Mouse (Mus musculus) adrenal gland, postnatal 25 days (tissue): Measurements from ENCODE around the gene Ctsg. TPM values are rescaled to one million over a fixed set of nuclear protein-coding genes. Genes with fewer than 3 reads are reported as not detected.
"Not testable (repeated sequence)": the region's sequence is repeated elsewhere in the genome, so short reads cannot be mapped to it uniquely, and the experiment has no call there.

Experiments used
- DNase-seq: peaks from one replicate; pipeline ENCODE4 v3.0.0; 2021; ENCODE audit warnings: mixed read lengths
- long read RNA-seq: library from polyadenylated mRNA; stranded (forward); transcript quantifications from one replicate; pipeline ENCODE4 v2.0.0, GENCODE M21; 2021
- total RNA-seq: library from RNA; stranded (reverse); gene quantifications from 2 replicates; pipeline ENCODE4 v1.2.3, GENCODE M21; 2021

The Ctsg gene
- total RNA-seq: not detected in 2 replicates
- long read RNA-seq: 0 reads

DNA sequence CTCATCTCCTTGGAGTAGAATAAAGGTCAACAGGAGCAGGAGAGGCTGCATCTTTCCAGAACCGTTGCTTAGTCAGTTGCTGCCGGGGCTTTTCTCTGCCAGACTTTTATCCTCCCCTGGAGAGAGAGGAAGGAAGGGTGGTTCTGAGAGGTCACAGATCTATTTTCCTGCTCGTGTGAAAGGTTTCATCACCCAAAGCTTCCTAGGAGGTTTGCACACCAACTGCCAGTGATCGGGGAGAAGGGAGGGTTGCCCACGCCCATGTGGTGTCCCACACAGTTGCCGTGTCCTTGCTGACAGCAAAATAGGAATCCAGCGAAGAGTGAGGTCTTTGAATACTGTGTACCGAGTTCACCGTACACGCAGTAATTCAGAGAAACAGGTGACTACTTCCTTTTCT is at the start of gene Ctsg:
Gene Ctsg (minus strand): TSS at position 189 of the 400 bp plus-strand sequence.
- no peak for DNase-seq

- not testable (repeated sequence) for DNase-seq
Observed at GRCm38 (mm10) chr14:56133675-56134074, 31.3 kb upstream of the Ctsg start.

- DNase-seq: not testable (repeated sequence)
Observed at GRCm38 (mm10) chr14:56132508-56132907, 30.1 kb upstream of the Ctsg start, which contains the start of gene Gzmd. TSS of gene Gzmd (minus strand) at chr14:56132608.

- no peak for DNase-seq
Observed at GRCm38 (mm10) chr14:56128341-56128740, 26.0 kb upstream of the Ctsg start.

DNA sequence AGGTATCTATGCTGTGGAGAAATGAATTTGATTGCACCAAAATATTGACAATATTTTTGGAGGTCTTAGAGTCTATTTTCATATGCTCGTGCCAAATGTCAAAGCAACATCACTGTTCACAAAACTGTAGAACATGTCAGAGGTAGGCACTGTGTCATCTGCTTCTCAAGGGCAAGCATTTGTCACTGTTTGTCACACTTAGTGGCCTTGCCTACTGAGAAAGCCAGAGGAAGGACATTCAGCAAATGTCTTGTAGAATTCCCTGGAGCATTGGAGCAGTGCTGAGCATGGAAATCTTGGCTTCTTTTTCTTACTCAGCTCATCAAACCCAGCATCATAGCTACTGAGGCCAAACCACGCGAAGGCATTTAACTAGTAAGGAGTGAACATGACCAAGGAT is 21.1 kb upstream of the Ctsg start:
- no peak for DNase-seq

GRCm38 (mm10) chr14:56120525-56120924 is 18.2 kb upstream of the Ctsg start, which contains the start of gene Gzme:
TSS of gene Gzme (minus strand) at chr14:56120625.
- DNase-seq: no peak

DNA sequence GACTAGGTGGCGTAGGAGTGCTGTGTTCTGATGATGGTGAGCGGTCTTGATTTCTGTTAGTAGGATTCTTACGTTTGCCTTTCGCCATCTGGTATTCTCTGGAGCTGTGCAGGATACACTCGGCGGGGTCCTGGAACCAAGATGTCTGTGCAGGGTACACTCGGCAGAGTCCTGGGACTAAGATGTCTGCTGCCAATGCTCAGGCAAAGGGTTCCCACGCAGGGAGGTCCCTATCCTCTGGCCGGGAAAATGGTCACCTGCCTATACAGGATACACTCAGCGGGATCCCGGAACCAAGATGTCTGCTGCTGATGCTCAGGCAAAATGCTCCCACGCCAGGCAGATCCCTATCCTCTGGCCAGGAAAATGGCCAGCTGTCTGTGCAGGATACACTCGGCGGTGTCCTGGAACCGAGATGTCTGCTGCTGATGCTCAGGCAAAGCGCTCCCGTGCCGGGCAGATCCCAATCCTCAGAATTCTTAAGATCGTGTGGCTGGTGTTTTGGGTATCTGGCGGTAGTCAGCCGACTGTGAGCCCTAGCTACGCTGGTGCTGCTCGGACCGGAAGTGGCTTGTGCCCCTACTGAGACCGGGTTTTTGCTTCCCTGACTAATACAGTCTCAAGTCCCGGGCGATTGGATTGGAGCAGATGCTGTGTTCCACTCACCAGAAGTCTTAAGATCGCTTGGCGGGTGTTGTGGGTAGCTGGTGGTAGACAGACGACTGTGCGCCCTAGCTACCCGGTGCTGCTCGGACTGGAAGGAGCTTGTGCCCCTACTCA is 13.3 kb upstream of the Ctsg start:
- DNase-seq: not testable (repeated sequence)

- DNase-seq: no peak
Observed at GRCm38 (mm10) chr14:56105447-56106180, 3.2 kb upstream of the Ctsg start.

DNA sequence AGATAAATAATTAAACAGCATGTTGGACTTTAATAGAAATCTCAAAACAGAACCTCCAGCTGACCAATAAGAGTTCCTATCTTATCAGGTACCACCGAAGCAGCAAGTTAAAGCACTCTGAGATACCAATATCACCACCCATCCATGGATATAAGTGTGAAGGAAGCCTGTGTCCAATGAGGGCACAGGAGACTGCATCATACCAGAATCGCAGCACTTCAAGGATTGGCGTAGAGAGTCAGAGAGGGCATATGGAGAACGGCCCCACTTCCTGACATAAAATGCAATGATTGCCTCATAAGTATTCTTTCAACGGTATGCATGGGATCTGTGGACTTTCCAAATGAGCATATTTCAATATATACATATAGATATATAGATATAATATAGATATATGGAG is 2.6 kb upstream of the Ctsg start:
- DNase-seq: no peak

GRCm38 (mm10) chr14:56103452-56103851 is 1.1 kb upstream of the Ctsg start:
- no peak for DNase-seq

- no peak for DNase-seq
Observed at GRCm38 (mm10) chr14:56098940-56099339, 3.4 kb downstream of the Ctsg start.

DNA sequence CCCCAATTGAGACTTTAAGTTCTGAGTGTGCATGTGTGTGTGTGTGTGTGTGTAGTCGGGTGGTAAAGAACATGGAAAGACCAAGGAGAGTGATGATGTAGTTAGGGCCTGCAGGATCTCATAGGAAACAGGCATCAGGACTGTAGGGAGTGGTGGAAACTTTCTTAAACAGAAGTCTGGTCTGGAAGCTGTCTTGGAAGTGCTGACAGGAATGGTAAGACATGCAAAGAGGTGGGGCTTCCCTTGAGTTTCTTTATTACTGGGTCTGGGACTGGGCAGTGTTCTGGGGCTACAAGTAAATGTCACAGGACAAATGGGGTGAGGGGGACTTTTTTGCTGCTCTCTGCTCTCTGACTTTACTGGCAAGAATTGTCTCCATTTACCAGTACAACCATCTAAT is 4.8 kb downstream of the Ctsg start:
- no peak for DNase-seq

GRCm38 (mm10) chr14:56093353-56093752 is 9.0 kb downstream of the Ctsg start:
- DNase-seq: no peak

DNA sequence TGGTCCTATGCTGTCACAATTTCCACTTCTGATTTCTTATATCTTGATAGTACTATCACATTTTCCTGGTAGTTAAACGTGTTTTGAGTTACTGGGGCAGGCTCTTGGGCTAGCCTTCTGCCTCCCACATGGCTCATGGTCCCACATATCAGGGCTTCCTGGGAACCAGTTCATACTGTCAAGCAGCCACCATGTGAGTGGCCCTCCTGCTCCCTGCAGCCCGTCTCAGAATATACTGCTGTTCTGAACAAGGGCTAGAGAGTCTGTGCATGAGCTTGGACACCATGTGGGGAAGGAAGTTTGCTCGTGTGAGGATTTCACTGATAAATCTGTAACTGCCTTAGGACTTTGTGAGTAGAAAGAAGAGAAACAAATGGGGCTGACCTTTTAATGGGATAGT is 15.7 kb downstream of the Ctsg start:
- no peak for DNase-seq

GRCm38 (mm10) chr14:56085167-56085566 is 17.2 kb downstream of the Ctsg start, which contains the start of gene Mcpt8:
TSS of gene Mcpt8 (minus strand) at chr14:56085273.
- no peak for DNase-seq

GRCm38 (mm10) chr14:56082016-56082415 is 20.4 kb downstream of the Ctsg start:
- no peak for DNase-seq

GRCm38 (mm10) chr14:56062213-56062612 is 40.2 kb downstream of the Ctsg start, which contains the start of gene Mcpt4:
TSS of gene Mcpt4 (minus strand) at chr14:56062313.
- not testable (repeated sequence) for DNase-seq

DNA sequence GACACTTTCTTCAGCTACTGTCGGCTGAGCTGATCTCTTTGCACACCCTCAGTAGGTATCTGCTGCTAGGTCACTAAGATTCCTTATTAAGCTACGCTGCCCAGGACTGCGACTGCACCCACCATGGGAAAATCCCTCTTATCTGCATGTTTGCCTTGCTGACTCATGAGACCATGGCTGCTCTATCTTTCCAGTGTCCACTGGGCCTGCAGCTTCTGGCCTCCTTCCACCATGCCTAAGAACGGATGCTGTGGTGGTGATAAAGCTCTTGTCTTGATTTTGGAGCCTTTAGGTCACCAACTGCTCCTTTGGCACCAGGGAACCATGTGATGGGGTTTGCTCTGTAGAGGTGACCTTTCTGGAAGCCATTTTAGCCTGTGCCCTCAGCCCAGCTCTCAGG is 44.7 kb downstream of the Ctsg start:
- DNase-seq: no peak

DNA sequence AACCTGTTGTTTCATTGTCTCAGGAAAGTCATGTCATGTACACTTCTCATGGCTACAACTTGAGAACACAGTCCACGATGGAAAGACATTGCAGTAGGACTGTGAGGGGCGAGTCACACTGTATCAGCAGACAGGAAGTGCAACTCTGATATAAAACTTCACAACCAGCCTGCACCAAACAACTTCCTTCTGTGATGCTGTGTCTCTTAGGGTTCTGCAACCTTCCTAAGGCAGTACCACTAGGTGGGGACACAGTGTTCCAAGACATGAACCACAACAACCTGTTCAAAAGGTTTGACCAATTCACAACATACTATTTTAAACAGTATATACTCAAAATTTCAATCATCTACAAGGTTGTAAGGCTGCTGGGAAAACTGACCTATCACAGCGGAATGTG is 47.0 kb downstream of the Ctsg start:
- DNase-seq: no peak
